Mouse (Mus musculus) mammary gland, adult 2 months (tissue): ENCODE measurements around the gene H2-M10.5. TPM values are rescaled to one million over a fixed set of nuclear protein-coding genes. Genes with fewer than 3 reads are reported as not detected.

Experiments used
- polyA plus RNA-seq: library from polyadenylated mRNA; depleted of rRNA; stranded (reverse); fragments of >200 nt; gene quantifications from 2 replicates; pipeline ENCODE4 v1.2.3, GENCODE M21; 2012; ENCODE audit warnings: low replicate concordance; rRNA removed

The H2-M10.5 gene
- not detected in 2 replicates for polyA plus RNA-seq

DNA sequence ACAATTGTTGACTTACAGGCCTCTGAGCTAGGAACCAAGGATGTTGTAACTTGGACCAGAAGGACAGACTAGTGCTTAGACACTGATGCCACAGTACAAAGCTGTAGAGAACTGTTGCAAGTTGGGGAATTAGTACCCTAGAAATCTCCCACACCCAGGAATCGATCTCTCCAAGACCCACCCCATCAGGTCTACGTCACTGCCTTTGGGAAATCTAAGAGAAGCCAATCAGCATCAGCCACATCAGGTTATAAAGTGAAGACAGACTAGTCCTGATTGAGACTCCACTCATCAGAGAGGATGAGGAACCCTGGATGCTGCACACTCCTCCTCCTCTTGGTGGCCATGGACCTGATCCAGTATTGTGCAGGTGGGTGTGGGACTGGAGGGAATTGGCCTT, at the start of gene H2-M10.5:
Gene H2-M10.5, plus strand, starts transcription at position 301 of the 400 bp plus-strand sequence.

DNA sequence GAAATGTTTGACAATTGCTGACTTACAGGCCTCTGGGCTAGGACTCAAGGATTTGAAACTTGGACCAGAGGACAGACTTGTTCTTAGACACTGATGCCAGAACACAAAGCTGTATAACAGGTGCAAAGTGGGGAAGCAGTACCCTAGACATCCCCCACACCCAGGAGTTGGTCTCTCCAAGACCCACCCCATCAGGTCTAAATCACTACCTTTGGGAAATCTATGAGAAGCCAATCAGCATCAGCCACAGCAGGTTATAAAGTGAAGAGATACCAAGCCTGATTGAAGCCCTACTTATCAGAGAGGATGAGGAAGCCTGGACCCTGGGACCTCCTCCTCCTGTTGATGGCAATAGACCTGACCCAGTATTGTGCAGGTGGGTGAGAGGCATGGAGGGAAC, 39.2 kb downstream of the H2-M10.5 start, which contains the start of gene H2-M10.6:
Gene H2-M10.6, plus strand, starts transcription at position 301 of the 400 bp plus-strand sequence.

Other genes starting within 250 kb of the H2-M10.5 start
- 0.11 TPM in 1 of 2 replicates, not detected in the other for gene H2-M11, start 225.8 kb upstream of the H2-M10.5 start, polyA plus RNA-seq
- 0.97 and 1.9 TPM in 2 replicates for gene H2-M9, start 130.2 kb upstream of the H2-M10.5 start, polyA plus RNA-seq
- gene H2-M1, start 100.7 kb upstream of the H2-M10.5 start, polyA plus RNA-seq, result not detected in 2 replicates
- gene H2-M10.6, start 39.3 kb downstream of the H2-M10.5 start, polyA plus RNA-seq, result not detected in 2 replicates
- 40.7 and 59.8 TPM in 2 replicates for gene Trim26, start 64.2 kb downstream of the H2-M10.5 start, polyA plus RNA-seq
- not detected in 2 replicates for gene Trim15, start 94.3 kb downstream of the H2-M10.5 start, polyA plus RNA-seq
- gene Trim10, start 96.7 kb downstream of the H2-M10.5 start, polyA plus RNA-seq, result not detected in 2 replicates
- 0.07 TPM in 1 of 2 replicates, not detected in the other for gene Trim40, start 117.2 kb downstream of the H2-M10.5 start, polyA plus RNA-seq
- not detected in 2 replicates for gene Trim31, start 125.2 kb downstream of the H2-M10.5 start, polyA plus RNA-seq
- 5.6 and 7.9 TPM in 2 replicates for gene Rnf39, start 170.0 kb downstream of the H2-M10.5 start, polyA plus RNA-seq
- 36.0 and 37.2 TPM in 2 replicates for gene Ppp1r11, start 178.8 kb downstream of the H2-M10.5 start, polyA plus RNA-seq
- 19.6 and 23.2 TPM in 2 replicates for gene Znrd1, start 185.6 kb downstream of the H2-M10.5 start, polyA plus RNA-seq
- gene Znrd1as, start 185.7 kb downstream of the H2-M10.5 start, polyA plus RNA-seq, result 0.75 and 3.1 TPM in 2 replicates
- not detected in 2 replicates for gene 2410137M14Rik, start 208.3 kb downstream of the H2-M10.5 start, polyA plus RNA-seq
- gene H2-M5, start 216.6 kb downstream of the H2-M10.5 start, polyA plus RNA-seq, result 0.14 and 0.27 TPM in 2 replicates
- gene Zfp57, start 228.3 kb downstream of the H2-M10.5 start, polyA plus RNA-seq, result 1.8 and 3.7 TPM in 2 replicates